Mouse (Mus musculus) cerebellum, adult 8-10 months (tissue): Measurements from ENCODE around the gene Nprl3.
A peak's percentile ranks its signal among the peaks of the same experiment; 100 is the strongest.
"Not testable (repeated sequence)": the region's sequence is repeated elsewhere in the genome, so short reads cannot be mapped to it uniquely, and the experiment has no call there.

Experiments
- DNase-seq: peaks from one replicate; pipeline ENCODE4 v3.0.0; 2022

Nprl3 gene

DNA sequence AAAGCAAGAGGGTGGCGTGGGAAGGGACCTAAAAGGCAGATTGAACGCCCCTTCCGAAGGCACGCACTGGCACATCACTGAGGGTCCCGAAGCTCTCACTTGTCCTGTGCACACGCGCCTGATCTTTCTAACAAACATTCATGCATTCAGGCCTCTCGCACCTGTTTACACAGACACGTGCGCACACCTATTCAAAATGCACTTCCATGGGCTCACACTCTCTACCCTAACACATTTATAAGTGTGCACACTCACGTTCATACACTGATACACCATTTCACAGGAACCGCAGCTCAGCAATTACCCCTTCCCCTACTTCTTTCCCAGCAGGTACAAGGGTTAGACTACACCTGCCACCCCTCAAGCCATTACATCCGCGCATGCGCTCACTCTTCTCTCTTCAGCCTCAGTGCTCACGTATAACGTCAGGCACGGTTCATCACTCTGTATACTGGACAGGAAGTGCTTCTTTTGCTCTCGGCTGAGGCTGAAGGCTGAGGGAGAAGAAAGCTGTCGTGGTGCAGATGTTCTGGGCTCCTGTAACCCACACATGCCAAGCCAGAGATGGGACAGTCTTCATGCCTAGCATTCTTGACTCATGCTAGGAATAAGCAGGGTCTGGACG lies 44.8 kb downstream of the Nprl3 start:
- DNase-seq, result peak; percentile 32

DNA sequence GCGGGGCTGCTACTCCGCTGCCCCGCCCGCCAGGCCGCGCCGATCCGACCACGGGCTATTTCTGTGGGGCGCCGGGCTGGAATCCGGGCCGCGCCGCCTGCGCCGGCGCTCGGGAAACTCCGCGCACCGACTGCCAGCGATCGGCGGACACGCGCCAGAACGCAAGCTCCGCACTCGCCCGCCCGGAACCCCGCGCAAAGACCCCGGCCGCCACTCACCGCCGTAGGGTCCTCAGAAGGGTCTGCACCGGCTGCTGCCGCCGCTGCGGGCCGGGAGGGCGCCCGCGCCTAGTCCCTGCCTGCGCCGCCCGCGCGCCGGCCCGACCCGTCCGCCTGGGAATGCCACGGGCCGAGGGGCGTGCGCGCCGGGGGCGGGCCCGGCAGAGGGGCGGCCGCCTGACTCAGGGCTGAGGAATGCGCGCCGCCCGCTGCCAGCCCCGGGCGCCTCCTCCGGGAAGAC lies 45.5 kb downstream of the Nprl3 start, which contains the start of gene Rhbdf1:
Gene Rhbdf1, minus strand, starts transcription at position 350 of the 459 bp plus-strand sequence.
- peak; percentile 42 for DNase-seq

DNA sequence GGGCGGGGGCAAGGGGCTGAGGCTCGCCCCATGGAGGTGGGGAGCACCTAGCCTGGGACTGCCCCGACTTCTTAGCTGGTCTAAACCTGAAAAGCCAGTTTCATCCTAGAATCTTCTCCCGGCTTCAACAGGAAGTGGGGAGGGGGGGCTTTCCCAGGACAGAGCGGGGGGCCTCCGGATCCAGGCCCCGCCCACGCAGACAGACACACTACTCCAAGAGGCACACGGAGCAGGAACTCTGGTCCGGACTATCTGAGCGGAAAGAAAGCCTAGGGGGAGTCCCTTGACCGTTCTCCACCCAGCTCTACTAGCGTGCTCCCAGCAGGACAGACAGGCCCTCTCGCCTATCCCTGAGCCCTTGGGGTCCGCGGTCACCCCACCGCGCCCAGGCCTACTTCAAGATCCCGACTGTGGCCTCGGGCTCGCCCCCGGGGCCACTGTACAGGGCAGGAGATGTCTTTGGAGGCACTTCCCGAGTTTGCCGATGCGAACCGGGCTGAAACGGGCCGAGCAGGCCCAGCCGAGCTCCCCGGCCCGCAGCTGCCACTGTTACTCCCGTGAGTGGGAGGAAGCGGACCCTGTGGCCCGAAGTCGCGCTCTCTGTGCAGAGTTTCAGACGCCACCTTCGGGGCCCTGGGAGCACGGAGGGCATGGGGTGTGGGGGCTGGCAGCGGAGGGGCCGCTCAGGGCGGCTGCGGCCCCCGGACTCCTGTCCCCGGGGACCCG lies 46.1 kb downstream of the Nprl3 start:
- peak; percentile 39 for DNase-seq

DNA sequence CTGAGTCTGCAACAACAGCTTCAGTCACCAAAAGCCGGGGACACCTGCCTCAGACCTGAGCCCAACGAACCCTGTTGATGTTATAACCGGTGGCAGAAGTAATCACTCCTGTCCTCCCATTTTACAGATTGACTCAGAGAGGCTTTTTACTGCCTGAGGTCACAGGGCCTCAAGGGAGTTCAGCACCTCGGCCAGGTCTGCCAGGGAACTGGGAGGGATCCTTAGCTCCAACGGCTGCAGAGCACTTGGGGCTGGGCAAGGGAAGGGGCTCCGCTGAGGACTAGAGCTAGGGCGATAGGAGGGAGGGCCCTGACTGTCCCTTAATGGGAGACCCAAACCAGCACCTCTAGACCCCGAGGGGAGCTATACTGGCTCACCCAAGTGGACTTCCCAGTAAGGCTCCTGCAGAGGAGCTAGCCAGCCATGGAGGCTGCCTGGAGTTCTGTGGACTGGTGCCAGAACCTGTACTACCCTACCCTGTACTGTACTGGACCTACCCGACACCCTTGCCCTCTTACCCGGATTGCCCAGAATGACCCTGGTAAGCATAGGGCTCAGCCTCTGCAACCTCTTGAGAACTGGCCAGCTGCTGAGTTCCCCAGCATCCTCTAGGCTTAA lies 46.8 kb downstream of the Nprl3 start:
- no peak for DNase-seq

DNA sequence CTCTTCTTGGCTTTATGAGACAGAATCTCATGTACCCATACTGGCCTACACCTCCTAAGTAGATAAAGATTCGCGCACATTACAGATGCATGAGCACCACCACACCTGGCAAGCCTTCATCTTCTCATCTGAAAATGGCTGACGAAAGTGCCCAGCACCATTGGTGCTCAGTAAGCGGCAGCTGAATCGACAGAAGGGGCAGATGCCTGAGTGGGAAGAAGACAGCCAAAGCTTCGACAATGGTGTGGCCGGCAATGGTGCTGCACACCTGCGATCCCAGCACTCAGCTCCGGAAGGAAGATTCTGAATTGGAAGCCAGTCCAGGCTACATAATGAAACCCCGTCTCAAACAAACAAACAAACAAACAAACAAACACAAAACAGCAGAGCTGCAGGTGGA lies 48.2 kb downstream of the Nprl3 start:
- no peak for DNase-seq

DNA sequence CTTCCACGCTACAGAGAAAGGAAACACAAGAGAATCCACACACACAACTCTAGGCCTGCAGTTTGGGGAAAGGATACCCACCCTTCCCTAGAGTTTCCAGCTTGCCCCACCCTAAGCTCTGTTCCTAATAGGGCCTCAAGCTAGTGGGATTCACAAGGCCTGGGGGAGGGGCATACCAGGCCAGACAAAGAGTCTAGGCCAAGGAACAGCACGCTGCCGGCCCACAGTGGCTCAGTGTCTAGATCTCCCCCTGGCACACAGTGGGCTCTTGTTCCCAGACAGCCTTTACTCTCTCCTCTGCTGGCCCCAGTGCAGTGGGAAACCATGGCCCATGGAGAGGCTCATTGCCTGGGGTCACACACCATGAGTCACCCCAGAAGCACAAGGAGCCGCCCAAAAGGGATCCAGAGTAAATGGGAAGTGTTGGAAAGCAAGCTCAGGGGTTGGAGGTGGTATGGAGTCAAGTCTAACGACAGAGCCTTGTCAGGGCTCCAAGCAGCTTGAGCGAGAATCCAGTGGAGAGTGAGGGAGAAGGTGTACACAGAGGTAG lies 48.9 kb downstream of the Nprl3 start:
- no peak for DNase-seq

DNA sequence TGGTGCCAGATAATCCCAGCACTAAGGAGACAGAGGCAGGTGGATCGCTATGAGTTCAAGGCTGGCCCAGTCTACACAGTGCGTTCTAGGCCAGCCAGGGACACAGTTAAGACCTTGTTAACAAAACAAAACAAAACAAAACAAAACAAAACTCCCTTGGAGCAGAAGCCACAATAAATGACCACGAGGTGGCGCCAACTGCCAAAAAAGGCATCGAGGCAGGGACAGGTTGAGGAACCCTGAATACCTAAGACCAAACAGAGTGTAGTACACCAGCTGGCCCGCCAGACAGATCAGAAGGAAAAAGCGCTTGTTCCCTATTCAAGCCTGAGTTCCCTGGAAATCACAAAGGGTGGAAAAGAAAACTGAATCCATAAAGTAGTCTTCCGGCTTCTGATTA lies 50.7 kb downstream of the Nprl3 start:
- DNase-seq, result peak; percentile 81

DNA sequence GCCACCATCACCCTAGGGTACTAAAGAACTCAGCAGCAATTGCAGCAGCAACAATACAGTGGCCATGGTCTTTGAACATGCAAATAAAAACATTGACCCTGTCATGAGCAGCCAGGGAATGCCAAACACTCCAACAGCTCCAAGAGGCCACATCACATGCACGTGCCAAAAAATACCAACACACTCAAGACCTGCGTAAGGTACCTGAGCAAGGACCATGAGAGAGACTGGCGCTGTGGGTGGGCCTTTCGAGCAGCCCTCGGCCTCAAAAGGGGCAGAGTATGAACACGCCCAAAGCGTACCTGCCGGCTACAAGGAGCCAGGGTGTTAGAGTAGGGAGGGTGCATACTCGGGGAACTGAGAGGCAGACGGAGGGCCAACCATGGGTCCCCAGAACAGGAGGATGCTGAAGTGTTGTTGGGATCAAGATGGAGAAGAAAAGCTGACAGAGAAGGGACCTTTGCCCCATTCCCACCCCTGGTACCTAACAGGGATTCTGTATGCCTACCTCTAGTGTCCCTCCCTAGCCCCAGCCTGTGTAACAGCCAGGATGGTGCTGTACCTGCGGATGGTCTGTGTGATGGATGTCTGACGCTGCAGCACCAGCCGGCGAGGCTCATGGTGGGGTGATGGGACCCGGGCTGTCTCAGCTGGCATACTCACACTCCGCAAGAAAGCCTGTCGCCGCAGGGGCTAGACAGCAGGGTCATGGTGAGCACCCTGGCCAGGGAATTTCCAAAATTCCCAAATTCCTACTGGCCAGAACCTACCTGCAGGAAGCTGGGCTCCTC lies 51.9 kb downstream of the Nprl3 start:
- no peak for DNase-seq

DNA sequence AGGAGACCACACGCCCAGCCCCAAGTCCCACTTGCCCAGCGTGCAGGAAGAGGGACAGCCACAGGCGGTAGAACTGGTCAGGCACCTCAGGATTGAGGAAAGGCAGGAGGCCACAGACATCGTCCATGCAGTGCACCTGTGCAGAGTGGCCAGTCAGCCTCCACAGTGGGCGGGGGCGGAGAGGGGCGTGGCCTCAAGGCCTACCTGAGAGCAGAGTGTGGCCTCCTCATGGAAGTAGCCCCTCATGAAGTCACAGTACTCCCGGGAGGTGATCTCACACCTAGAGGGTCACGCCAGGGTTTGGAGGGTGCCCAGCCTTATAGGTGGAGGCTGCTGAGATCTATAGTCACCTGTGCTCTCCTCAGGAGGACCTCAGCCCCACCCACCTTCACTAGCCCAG lies 56.9 kb downstream of the Nprl3 start:
- no peak for DNase-seq

DNA sequence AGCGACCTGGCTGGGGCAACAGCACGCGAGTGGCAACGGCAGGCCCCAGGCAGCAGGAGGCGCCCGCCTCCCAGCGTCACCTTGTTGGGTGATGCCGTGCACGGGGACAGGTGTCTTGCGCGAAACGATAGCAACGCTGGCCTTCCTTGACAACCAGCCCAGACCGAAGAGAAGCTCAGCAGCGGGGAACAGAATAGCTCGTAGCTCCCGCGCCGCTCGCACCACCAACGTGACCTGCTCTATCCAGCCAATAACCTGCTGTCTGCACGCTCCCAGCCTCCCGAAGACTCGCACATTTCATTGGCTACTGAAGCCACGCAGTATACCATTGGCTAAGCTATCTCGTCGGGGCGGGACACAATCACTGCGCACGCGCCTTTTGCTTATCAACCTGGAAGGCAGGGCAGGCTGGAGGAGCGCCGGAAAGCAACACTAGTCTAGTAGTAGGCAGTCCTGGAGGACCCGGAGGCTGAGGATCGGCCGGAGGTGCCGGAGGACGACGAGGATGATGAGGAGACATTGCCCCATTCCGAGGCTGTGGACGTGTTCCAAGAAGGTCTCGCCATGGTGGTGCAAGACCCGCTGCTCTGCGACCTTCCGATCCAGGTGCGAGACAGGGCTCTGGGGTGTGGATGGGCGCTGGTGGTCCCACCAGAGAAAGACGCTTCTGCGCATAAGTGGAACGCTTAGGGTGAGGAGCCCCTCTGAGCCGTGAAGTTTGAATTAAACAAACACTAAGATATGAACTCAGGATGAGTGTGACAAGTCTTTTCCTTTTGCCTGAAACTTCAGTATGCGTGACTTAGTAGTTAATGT lies 62.2 kb downstream of the Nprl3 start, which contains the start of gene Snrnp25:
Gene Snrnp25, plus strand, starts transcription at position 358 of the 816 bp plus-strand sequence.
- DNase-seq, result peak; percentile 93

DNA sequence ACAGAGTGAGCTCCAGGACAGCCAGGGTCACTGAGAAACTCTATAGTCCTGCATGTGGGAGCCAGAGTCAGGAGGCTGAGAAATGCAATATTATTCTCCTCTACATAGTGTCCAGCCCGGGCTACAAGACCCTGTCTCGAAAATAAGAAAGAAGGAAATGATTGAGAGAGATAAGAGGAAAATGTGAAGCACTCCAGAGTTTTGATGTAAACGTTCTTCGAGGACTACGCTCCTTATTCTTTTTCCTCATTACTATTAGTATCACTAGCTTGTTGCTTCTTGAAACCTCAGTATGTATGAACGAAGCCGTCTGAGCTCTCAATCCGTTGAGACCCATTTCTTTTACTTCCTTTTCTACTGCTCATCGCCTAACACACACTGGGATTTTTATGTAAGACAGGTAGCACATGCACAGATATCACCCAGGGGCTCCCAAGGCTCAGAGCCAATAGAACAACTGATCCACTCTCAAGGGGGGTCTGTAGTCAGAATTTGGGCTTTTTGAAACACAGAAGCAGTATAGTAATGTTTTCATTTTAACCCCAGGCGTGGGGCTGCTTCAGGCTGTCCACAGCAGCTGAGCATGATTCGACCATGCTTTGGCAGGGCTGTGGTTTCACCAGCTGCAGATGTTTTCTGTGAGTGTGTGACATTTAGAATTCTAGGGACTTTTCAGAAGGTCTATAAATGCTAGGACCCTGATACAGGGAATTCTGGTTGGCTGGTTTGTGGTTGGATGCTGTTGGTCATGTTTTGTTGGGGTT lies 65.4 kb downstream of the Nprl3 start:
- no peak for DNase-seq

DNA sequence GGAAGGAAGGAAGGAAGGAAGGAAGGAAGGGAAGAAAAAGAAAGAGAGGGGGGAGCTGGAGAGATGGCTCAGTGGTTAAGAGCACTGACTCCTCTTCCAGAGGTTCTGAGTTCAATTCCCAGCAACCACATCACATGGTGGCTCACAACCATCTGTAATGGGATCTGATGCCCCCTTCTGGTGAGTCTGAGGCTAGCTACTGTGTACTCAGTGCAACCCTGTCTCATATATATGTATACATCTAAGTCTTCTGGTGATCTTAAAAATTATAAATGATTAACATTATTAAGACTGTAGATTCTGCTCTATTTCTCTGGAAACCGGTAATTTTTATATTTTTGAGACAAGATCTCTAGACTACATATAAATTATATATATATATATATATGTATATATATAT lies 66.5 kb downstream of the Nprl3 start:
- not testable (repeated sequence) for DNase-seq

DNA sequence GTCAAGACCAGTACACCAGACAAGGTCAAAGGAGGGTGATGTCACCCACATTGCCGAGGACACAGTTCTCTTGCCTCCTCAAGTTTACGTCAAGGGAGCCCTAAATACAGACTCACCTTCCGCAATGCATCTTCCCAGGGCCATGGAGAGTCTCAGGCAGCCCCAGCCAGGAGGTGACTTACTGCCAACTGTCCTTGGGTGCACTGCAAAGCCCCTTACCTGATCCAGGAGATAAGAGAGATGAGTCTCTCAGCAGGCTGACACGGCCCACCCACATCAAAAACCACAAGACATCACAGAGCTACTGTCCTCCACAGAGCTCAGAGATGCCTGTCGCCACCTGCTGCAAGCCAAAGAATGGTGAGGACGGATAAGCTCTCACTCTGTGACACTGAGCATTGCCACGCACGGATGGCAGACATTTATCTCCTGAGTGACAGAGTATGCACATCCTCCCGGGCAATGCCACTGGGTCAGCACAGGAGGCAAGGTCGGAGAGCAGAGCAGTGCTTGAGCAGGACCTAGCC lies 67.4 kb downstream of the Nprl3 start, which contains the start of gene Il9r:
Gene Il9r, minus strand, starts transcription at position 205 of the 527 bp plus-strand sequence.
- no peak for DNase-seq

DNA sequence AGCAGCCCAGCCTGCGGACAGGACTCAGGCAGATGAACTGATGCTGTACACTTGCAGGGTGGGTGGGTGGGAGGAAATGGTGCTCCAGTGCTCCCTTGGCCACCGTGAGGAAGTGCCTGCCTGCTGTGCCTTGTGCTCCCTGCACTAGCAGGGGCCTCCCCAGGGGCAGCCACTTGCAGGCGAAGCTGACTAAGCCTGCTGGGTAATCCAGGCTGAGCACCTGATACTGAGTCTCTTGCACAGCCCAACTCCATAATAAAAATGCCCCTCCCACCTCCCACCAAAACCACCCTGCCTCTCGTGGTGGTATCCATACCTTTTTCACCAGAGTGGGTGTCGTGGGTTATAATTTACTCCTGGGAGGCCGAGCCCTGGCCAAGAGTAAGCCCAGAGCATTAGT lies 68.3 kb downstream of the Nprl3 start:
- DNase-seq, result no peak

DNA sequence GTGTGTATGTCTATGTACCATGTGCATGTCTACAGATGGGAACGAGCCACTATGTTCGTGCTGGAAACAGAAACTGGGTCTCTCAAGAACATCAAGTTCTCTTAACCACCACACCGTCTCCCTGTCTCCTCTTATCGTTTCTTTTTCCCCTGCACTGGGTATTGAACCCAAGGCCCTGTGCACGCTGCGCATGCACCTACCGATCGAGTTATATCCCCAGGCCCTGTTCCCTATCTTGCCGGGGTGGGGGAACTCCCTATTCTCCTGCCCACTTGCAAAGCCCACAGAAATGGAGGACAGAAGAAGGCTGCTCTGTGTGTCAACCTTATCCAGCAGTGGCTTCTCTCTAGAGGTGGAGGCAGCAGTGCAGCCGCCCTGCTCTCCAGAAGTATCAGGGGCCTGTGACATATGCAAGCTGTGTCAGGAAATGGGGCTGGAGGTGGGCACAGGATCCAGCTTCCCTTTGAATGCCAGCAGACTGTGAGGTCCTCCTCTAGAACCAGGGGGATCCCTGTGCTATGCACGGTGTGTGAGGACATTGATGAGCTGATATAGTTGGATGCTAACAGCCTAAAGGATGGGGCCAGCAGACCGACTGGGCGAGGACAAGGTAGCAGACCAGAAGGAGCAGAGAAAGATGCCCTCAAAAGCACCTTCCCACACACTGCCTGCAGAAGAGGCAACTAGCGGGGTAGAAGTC lies 69.1 kb downstream of the Nprl3 start:
- DNase-seq, result no peak

DNA sequence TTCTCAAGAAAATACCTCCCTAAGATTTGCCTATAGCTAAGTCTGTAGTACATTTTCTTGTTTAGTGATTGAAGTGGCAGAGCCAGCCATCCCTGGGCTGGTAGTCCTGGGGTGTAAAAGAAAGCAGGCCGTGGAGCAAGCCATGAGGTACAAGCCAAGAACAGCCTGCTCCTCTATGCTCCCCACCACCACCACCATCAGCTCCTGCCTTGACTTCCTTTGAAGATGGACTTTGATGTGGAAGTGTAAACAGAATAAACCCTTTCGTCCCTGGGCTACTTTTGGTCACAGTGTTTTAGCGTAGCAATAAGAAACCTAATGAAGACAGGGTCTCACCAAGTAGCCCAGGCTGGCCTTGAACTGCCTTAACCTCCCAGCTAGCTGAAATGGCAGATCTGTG lies 69.7 kb downstream of the Nprl3 start:
- no peak for DNase-seq

DNA sequence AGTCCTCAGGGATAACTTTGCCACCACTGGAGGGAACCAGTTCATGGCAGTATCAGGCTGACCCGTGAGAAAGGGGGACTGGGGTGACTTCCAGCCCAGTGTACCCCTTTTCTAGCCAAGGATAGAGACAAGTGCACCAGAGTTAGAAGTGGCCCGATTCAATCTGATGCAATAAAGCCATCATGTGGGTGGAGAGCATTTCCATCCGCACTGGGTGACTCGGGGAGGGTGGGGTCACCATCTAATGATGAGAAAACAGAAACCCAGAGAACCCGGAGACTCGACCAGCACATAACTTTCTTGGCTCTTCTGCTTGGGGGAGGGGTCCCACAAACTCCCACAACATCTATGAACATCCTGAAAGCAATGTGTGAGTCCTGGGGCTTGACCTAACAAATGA lies 70.8 kb downstream of the Nprl3 start:
- no peak for DNase-seq

DNA sequence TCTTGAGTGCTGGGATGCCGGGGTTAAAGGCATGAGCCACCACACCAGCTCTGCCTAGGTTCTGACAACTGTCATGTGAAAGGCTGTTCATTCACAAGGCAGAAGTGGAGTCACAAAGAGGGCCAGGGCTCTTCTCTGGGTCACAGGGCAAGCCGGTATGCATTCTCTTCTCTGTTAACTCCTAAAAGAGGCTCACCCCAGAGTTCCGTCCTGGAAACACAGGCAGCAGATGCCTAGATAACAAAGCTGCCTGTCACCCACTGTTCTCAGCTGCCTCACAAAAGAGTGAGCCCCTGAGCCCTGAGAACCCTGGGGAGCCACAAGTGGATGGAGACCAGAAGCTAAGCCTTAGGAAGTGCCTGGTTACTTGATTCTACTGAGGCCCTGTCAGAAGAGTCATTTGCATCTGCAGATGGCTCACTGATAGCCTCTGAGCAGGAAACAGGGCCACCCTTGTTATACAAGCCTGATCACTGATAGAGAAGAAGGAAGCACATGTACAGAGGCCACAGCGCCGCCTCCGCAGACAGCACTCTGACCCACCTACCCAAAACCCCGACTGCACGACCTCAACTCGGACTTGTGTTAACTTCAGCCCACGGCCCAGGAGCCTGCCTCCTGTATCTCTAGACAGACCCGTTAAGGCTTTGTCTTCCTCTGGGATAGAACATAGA lies 71.5 kb downstream of the Nprl3 start:
- DNase-seq, result no peak

DNA sequence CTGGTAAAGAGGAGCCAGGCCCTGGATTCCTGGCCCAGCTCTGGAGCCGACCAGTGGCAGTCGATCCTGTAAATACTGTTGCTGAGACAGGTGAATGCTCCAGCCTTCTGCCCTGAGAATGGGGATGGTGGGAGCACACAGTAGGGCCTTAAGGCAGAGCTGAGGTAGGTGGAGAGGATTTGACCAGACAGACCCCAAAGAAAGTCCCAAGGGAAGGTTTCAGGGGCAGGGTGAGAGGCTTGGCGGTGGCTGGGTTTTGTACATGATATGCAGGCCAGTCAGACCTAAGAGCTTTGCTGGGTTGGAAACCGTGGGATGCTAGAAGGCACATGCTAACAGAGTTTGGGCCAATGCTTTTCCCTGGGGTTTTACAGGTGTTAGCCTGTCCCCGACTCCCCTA lies 72.9 kb downstream of the Nprl3 start:
- no peak for DNase-seq

DNA sequence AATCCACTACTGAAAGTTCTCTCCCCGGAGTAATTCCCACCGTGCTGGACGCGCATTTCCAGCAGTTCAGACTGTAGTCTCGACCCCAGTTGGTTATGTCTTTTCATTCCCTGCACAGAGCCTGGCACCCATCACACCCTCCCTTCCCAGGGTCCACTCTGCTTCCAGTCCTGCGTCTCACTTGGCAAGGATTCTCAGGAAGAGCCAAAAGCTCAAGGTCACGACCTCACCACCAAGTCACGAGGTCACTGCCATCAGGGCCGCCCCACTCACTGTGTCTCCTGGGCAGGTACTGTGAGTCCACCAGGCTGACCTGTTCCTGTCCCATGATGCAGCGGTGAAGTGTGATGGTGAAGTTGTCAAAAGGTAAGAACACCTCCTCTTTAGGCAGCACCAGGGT lies 73.4 kb downstream of the Nprl3 start:
- DNase-seq, result no peak
